Mouse (Mus musculus) kidney, embryonic 14.5 days (tissue): Measurements from ENCODE around the gene Foxn3. TPM values are rescaled to one million over a fixed set of nuclear protein-coding genes. Genes with fewer than 3 reads are reported as not detected.

Source experiments
- ATAC-seq: fragments of 200-750 bp; cut with Nextera tagmentation; 2 replicates; pipeline ENCODE4 v1.8.0; 2017; ENCODE audit warnings: moderate number of reproducible peaks, mild to moderate bottlenecking, moderate TSS enrichment, moderate library complexity; ENCODE audit not compliant: low FRiP score, low TSS enrichment
- H3K27ac ChIP-seq: fragments of 300-500 bp; sonication (generic); 2 replicates; pipeline ENCODE4 v1.5.1; 2014; ENCODE audit warnings: low read depth, mild to moderate bottlenecking, low read length, moderate library complexity, mixed read lengths
- H3K27me3 ChIP-seq: fragments of 300-500 bp; sonication (generic); 2 replicates; pipeline ENCODE4 v1.6.1; 2014; ENCODE audit warnings: mild to moderate bottlenecking, low read length; ENCODE audit not compliant: control insufficient read depth, insufficient read depth
- H3K36me3 ChIP-seq: fragments of 300-500 bp; sonication (generic); 2 replicates; pipeline ENCODE4 v1.6.1; 2014; ENCODE audit warnings: low read length, mixed read lengths; ENCODE audit not compliant: control insufficient read depth, insufficient read depth
- H3K4me1 ChIP-seq: fragments of 300-500 bp; sonication (generic); 2 replicates; pipeline ENCODE4 v1.6.1; 2014; ENCODE audit warnings: low read length, mixed read lengths; ENCODE audit not compliant: control insufficient read depth, insufficient read depth
- H3K4me2 ChIP-seq: fragments of 300-500 bp; sonication (generic); replicated peaks from 2 replicates; pipeline ENCODE4 v1.6.1; 2014; ENCODE audit warnings: low read depth, mild to moderate bottlenecking, low read length
- H3K4me3 ChIP-seq: fragments of 300-500 bp; sonication (generic); 2 replicates; pipeline ENCODE4 v1.5.1; 2014; ENCODE audit warnings: mild to moderate bottlenecking, low read length
- H3K9ac ChIP-seq: fragments of 300-500 bp; sonication (generic); 2 replicates; pipeline ENCODE4 v1.6.1; 2014; ENCODE audit warnings: low read depth, mild to moderate bottlenecking, low read length, moderate library complexity
- H3K9me3 ChIP-seq: fragments of 300-500 bp; sonication (generic); 2 replicates; pipeline ENCODE4 v1.6.1; 2016; ENCODE audit warnings: low read length; ENCODE audit not compliant: control insufficient read depth
- WGBS: fragments of 180-500 bp; shearing (Covaris S2); extraction: QIAGEN DNeasy Blood & Tissue Kit; methylation state at CpG from one replicate; pipeline ENCODE4 v1.1.7; 2014; 5-methylcytosine and 5-hydroxymethylcytosine counted together
- polyA plus RNA-seq: library from polyadenylated mRNA; unstranded; fragments of >200 nt; fragmentation: Nextera tagmentation; extraction: Ambion mirVana; gene quantifications from 2 replicates; pipeline ENCODE4 v1.2.1, GENCODE M21; 2014

Foxn3 gene
- polyA plus RNA-seq, 1 experiment from 2014 or later, result 70.2 TPM

GRCm38 (mm10) chr12:99400907-99401306, 162.5 kb downstream of the Foxn3 start:
- WGBS, result 94% methylated on average over 8 of the region's 8 CpGs

DNA sequence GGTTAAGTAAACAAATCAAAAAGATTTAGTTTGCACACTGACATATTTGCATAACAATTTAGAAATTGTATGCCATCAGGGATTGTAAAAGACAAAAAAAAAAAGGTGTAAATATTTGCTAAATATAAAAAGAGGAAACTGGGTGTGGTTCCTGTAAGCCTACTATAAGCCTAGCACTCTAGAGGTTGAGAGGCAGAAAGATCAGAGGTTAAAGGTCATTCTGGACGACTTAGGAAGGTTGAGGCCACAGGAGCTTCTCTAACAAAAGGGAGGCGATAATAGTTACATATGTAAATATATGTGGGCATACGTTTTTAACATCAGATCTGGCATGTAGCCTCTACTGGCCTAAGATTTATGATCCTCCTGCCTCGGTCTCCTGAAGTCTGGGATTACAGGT, 163.8 kb downstream of the Foxn3 start:
- Histone ChIP-seq H3K4me2 (no peak overlapping the region), H3K27ac (no peak overlapping the region), H3K27me3 (no peaks in the 10 kb centered on the region), H3K9ac (no peak overlapping the region), H3K4me1 (no peaks in the 10 kb centered on the region), H3K9me3 (peaks cover 10% of the 10 kb centered on the region; the same call in 1 of the 2 replicates), H3K4me3 (no peak overlapping the region), H3K36me3 (no peaks in the 10 kb centered on the region)
- ATAC-seq, result no peak
- 69% methylated on average over 4 of the region's 4 CpGs for WGBS

More at GRCm38 (mm10) chr12:99400907-99401306, 162.5 kb downstream of the Foxn3 start:
- H3K27ac ChIP-seq, result no peak overlapping the region
- no peak overlapping the region for H3K4me2 ChIP-seq
- H3K4me3 ChIP-seq, result no peak overlapping the region
- no peaks in the 10 kb centered on the region for H3K27me3 ChIP-seq
- H3K4me1 ChIP-seq, result no peaks in the 10 kb centered on the region
- H3K9me3 ChIP-seq, result peaks cover 10% of the 10 kb centered on the region; the same call in 1 of the 2 replicates
- no peak overlapping the region for H3K9ac ChIP-seq
- no peaks in the 10 kb centered on the region for H3K36me3 ChIP-seq
- ATAC-seq, result no peak

DNA sequence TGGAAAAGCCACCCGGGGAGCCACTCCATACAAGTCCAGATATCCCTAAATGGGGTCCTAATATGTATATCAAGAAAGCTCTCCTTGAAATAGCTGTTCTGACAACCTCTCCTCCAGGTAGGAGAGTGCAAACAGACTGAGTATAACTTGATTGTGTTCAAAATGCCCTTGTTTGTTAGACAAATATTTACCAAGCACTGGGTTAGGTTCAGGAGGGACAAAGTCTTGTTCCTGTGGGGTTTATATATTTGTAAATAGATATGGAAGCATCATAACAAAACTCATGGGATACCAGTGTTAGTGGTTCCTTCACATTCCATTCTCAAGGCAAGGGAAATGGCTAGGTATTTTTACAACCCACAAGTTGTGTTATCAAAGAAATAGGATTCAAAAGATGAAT, 166.9 kb downstream of the Foxn3 start:
- 96% methylated on average over 1 of the region's 1 CpGs for WGBS
- Histone ChIP-seq H3K9me3 (no peaks in the 10 kb centered on the region), H3K36me3 (no peaks in the 10 kb centered on the region), H3K4me1 (no peaks in the 10 kb centered on the region), H3K27ac (no peak overlapping the region), H3K4me3 (no peak overlapping the region), H3K27me3 (no peaks in the 10 kb centered on the region), H3K9ac (no peak overlapping the region), H3K4me2 (no peak overlapping the region)
- no peak for ATAC-seq

DNA sequence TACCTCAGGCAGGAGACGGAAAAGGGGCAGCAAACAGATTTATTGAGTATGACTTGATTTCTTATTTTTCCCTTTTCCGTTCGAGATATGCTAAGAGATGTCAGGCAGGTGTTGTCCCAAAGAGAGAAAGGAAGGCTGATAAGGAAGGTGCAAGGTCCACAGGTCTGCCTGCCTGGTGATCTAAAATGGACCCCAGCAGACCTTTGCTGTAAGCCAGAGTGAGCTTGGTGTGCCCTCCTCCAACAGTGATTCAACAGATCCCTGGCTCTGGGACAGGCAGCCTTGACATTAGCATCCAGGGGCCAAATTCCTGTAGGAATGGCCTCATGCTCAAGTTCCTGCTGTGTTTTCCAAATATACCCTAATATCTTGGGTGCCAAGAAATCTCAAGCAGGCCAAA, 168.3 kb downstream of the Foxn3 start:
- 78% methylated on average over 3 of the region's 3 CpGs for WGBS
- no peak overlapping the region for H3K4me3 ChIP-seq
- ATAC-seq, result no peak
- H3K4me1 ChIP-seq, result no peaks in the 10 kb centered on the region
- no peak overlapping the region for H3K9ac ChIP-seq
- H3K9me3 ChIP-seq, result no peaks in the 10 kb centered on the region
- H3K4me2 ChIP-seq, result no peak overlapping the region
- H3K36me3 ChIP-seq, result no peaks in the 10 kb centered on the region
- no peaks in the 10 kb centered on the region for H3K27me3 ChIP-seq
- H3K27ac ChIP-seq, result no peak overlapping the region

DNA sequence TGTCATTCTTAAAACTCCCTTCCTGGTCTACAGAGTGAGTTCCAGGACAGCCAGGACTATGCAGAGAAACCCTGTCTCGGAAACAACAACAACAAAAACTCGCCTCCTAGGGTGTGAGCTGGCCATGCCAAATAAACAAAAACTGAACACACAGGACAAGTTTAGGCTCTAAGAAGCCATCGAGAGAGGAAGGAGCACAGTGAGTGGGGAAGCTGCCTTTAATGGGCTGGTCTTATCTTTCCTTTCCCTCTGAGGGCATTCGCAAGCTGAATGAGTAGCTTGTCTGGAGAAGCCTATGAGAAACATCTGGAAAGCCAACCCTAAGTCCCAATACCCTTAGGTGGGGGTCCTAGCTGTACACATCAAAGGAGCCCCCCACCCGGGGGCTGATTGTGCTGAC, 168.7 kb downstream of the Foxn3 start:
- H3K4me2 ChIP-seq, result no peak overlapping the region
- H3K36me3 ChIP-seq, result no peaks in the 10 kb centered on the region
- 64% methylated on average over 5 of the region's 5 CpGs for WGBS
- no peaks in the 10 kb centered on the region for H3K27me3 ChIP-seq
- no peaks in the 10 kb centered on the region for H3K9me3 ChIP-seq
- H3K27ac ChIP-seq, result no peak overlapping the region
- no peaks in the 10 kb centered on the region for H3K4me1 ChIP-seq
- H3K4me3 ChIP-seq, result no peak overlapping the region
- no peak for ATAC-seq
- no peak overlapping the region for H3K9ac ChIP-seq

DNA sequence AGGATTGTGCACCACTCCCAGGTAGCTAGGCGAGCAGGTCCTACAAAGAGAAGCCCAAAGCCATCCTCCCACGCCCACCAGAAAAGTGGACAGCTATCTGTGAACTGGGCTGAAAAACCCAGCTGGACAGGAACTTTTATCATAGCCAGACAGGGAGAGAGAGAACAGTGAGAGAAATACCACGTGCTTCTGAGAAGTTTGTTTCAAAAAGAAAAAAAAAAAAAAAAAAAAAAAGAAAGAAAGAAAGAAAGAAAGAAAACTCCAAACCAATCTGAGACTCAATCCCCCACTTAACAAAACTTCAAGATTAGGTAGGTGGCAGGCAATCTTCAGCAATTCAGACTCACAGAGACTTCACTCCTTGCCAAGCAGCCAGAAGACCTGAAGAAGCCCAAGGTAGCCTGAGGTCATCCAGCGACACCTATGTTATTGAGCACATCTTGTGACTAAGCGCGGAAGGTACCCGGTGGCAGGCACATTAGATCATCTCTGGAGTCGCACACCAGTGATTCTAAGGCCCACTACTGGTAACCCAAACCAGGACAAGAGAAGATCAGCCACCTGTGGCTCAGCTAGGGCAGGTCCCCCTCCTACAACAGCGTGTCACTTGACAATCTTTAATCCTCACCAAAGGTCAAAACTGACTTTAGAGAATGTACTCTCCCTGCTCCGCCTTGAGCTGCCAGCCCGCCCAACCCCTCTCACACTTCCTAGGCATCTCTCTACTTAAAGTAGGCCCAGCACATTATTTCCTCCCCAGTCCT, 169.3 kb downstream of the Foxn3 start:
- peak overlapping the region; percentile 89; the same call in 1 of the 2 replicates for H3K9ac ChIP-seq
- no peaks in the 10 kb centered on the region for H3K36me3 ChIP-seq
- H3K4me1 ChIP-seq, result no peaks in the 10 kb centered on the region
- H3K27me3 ChIP-seq, result no peaks in the 10 kb centered on the region
- H3K4me3 ChIP-seq, result peak overlapping the region; percentile 93
- no peak for ATAC-seq
- no peak overlapping the region for H3K27ac ChIP-seq
- peak overlapping the region; percentile 89 for H3K4me2 ChIP-seq
- 36% methylated on average over 11 of the region's 11 CpGs for WGBS
- H3K9me3 ChIP-seq, result no peaks in the 10 kb centered on the region

- Histone ChIP-seq H3K27ac (peak overlapping the region; percentile 93), H3K4me2 (peak overlapping the region; percentile 89), H3K4me1 (no peaks in the 10 kb centered on the region), H3K4me3 (peak overlapping the region; percentile 93), H3K27me3 (no peaks in the 10 kb centered on the region), H3K36me3 (peaks cover 6% of the 10 kb centered on the region), H3K9ac (peak overlapping the region; percentile 89), H3K9me3 (no peaks in the 10 kb centered on the region)
- under 1% methylated on average over 70 of the region's 71 CpGs for WGBS
- ATAC-seq, result peak; percentile 84
Measured at GRCm38 (mm10) chr12:99392944-99393866, 170.2 kb downstream of the Foxn3 start.

GRCm38 (mm10) chr12:99391942-99392880, 171.2 kb downstream of the Foxn3 start:
- peak overlapping the region; percentile 89 for H3K9ac ChIP-seq
- H3K4me2 ChIP-seq, result peak overlapping the region; percentile 89
- ATAC-seq, result peak; percentile 90
- H3K4me3 ChIP-seq, result peak overlapping the region; percentile 93
- no peaks in the 10 kb centered on the region for H3K4me1 ChIP-seq
- peak overlapping the region; percentile 93 for H3K27ac ChIP-seq
- no peaks in the 10 kb centered on the region for H3K9me3 ChIP-seq
- no peaks in the 10 kb centered on the region for H3K27me3 ChIP-seq
- peaks cover 10% of the 10 kb centered on the region for H3K36me3 ChIP-seq
- WGBS, result 1% methylated on average over 85 of the region's 87 CpGs
